Mouse (Mus musculus) gastrocnemius, postnatal 25 days (tissue): ENCODE data around the gene Btbd17. TPM values are rescaled to one million over a fixed set of nuclear protein-coding genes. Genes with fewer than 3 reads are reported as not detected.

Source experiments
- DNase-seq: peaks from one replicate; pipeline ENCODE4 v3.0.0; 2022
- total RNA-seq, 2 experiments: library from RNA; stranded (reverse); gene quantifications; 1 replicate in 1 of 2; 2 replicates in 1 of 2; pipeline ENCODE4 v1.2.3; 2021

Gene Btbd17
- total RNA-seq, 2 experiments from 2014 or later = not detected

DNA sequence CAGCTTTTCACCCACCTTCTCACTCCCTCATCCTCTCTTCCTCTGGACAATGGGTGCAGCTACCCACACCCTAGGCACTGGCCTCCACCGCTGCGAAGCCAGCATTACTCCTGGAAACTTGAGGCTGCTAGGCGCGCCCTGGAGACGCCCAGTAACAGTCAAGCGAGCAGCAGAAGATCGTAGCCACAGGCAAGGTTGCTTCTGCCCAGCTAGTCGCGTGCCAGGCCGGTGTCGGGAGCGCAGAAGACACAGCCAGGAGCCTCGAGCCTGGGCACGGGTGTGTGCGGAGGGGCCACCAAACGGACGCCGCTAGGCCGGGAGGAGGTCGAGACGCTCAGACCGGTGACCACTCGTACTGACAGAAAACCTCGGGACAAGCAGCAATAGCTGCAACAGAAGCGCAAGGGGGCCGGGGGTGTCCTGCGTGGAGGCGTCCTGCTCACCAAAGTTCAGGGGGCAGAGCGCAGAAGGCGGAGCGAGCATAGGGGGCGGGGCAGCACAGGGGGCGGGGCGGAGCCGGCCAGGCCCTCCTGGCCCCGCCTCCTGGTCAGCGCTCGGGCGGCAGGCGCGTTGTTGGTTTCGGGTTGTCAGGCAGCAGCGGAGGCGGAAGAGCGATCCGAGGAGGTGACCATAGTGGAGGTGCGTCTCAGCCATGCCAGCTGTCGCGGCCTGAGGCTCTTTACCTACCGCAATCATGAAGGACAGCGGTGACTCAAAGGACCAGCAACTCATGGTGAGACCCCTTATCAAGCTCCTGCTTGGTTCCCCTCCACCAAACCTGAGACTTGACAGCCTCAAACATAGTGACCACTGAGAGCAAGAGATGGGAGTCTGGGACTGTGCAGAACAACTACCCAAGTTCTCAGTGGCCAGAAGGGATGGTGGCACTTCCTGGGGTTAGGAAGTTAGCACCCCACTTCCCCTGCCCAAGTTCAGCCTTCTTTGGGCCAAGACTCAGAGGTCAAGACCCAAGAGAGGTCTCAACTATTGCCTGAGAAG, 30.6 kb downstream of the Btbd17 start, which contains the start of gene Kif19a:
Kif19a (plus strand) TSS at position 569 of the 999 bp plus-strand sequence.
- peak; percentile 66 for DNase-seq

DNA sequence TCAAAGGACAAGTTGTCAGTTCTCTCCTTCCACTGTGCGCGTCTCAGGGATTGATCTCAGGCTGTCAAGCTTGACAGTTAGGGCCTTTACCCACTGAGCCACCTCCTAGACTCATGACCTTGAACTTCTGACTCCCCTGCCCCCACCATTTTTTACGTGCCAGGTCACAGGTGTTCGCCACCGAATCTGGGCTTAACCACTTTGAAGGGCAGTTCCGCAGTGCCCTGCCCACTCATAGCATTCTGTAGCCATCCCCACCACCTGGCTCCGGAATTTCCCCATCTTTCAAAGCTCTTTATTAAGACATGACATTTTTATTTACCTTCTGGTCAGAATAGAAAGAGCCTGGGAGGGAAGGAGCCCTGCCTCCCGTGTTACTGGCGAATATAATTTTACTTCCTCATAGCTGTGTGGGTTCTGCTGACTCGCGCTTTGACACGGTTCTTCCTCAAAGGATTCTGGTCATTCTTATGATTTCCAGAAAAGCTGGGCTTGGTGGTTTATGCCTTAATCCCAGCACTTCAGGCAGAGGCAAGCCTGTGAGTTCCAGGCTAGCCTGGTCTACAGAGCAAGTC, 48.1 kb downstream of the Btbd17 start:
- DNase-seq = no peak

DNA sequence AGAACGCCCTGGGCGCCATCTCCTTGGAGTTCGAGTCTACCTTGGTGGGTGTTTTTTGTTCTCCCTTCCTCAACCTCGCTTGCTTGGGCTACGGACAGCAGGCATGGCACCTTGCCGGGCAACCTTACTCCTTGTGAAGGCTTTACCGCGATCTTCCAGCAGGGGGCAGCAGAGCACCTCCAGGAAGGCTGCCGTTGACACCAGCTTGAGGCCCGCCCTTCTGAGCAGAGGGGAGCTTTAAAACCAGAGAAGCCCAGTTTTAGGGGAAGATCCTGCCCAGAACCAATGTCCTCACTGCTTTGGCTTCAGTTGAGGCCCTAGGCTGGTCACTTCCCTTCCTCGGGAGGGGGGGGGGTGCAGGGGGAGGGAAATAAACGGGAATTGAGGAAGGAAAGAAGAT, 50.6 kb downstream of the Btbd17 start:
- peak; percentile 73 for DNase-seq

DNA sequence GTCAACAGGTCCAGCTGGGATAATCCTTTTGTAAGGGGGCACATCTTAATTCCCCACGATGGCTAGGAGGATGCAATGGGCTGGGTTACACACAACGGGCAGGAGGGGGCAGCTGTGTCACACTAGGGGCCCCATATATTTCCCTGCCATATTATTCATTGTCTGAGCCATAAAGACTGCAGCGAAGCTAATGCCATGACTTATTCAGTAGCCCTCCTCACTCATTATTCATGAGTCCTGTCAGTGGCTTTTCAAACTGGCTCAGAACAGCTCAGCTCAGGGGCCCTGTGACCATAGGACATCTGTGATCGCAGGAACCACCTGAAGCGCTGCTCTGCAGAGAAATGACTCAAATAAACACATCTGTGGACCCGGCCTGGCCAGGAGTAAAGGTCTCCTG, 54.3 kb downstream of the Btbd17 start:
- no peak for DNase-seq

Other genes with a start within 250 kb of the Btbd17 start
- 100 to 1,000 TPM; 462 to 524 TPM for gene Rpl38, start 127.4 kb downstream of the Btbd17 start, total RNA-seq
- 10 to 100 TPM; 17.9 to 20.1 TPM for gene Ttyh2, start 120.5 kb downstream of the Btbd17 start, total RNA-seq
- under 1 TPM; 0.24 to 0.61 TPM for gene Dnaic2, start 68.5 kb downstream of the Btbd17 start, total RNA-seq
- 1 to 10 TPM; 1.3 to 2.0 TPM for gene Kif19a, start 30.6 kb downstream of the Btbd17 start, total RNA-seq
- gene Gpr142, start 3.0 kb upstream of the Btbd17 start, total RNA-seq = not detected
- 10 to 100 TPM; 31.2 to 47.0 TPM for gene Gprc5c, start 55.2 kb upstream of the Btbd17 start, total RNA-seq
- gene Cd300a, start 94.1 kb upstream of the Btbd17 start, total RNA-seq = under 1 TPM; 0.43 to 0.72 TPM
- under 1 TPM in 1 of 2 experiments, not detected in 1; 0.19 TPM for gene Cd300lb, start 138.4 kb upstream of the Btbd17 start, total RNA-seq
- not detected for gene Cd300c, start 173.2 kb upstream of the Btbd17 start, total RNA-seq
- gene Cd300ld, start 194.0 kb upstream of the Btbd17 start, total RNA-seq = under 1 TPM; 0.13 to 0.35 TPM
- gene Cd300c2, start 205.9 kb upstream of the Btbd17 start, total RNA-seq = under 1 TPM in 1 of 2 experiments, not detected in 1; 0.54 TPM
- not detected for gene Cd300ld2, start 220.2 kb upstream of the Btbd17 start, total RNA-seq
- not detected for gene Cd300ld4, start 231.1 kb upstream of the Btbd17 start, total RNA-seq
- gene Cd300ld5, start 241.8 kb upstream of the Btbd17 start, total RNA-seq = 1 to 10 TPM in 1 of 2 experiments, not detected in 1; 3.5 TPM